Mouse (Mus musculus) limb, embryonic 11.5 days (tissue): ENCODE data around the gene Fbxl8. TPM values are rescaled to one million over a fixed set of nuclear protein-coding genes. Genes with fewer than 3 reads are reported as not detected.

Experiments used
- ATAC-seq: fragments of 200-750 bp; cut with Nextera tagmentation; 2 replicates; pipeline ENCODE4 v1.8.0; 2017; ENCODE audit warnings: low read depth; ENCODE audit not compliant: insufficient number of reproducible peaks, low FRiP score, low TSS enrichment
- DNase-seq: peaks from one replicate; pipeline ENCODE4 v3.0.0-alpha.2; 2015; ENCODE audit warnings: low spot score
- H3K27ac ChIP-seq: fragments of 300-500 bp; sonication (generic); replicated peaks from 2 replicates; pipeline ENCODE4 v1.5.1; 2014; ENCODE audit warnings: low read depth, mild to moderate bottlenecking, low read length
- H3K27me3 ChIP-seq: fragments of 300-500 bp; sonication (generic); 2 replicates; pipeline ENCODE4 v1.6.1; 2014; ENCODE audit warnings: mild to moderate bottlenecking, low read length, mixed read lengths; ENCODE audit not compliant: control insufficient read depth, insufficient read depth
- H3K36me3 ChIP-seq: fragments of 300-500 bp; sonication (generic); 2 replicates; pipeline ENCODE4 v1.6.1; 2014; ENCODE audit warnings: mild to moderate bottlenecking, low read length, moderate library complexity, mixed read lengths; ENCODE audit not compliant: control insufficient read depth, insufficient read depth
- H3K4me1 ChIP-seq: fragments of 300-500 bp; sonication (generic); 2 replicates; pipeline ENCODE4 v1.6.1; 2014; ENCODE audit warnings: low read length, mixed read lengths; ENCODE audit not compliant: control insufficient read depth, insufficient read depth
- H3K4me2 ChIP-seq: fragments of 300-500 bp; sonication (generic); 2 replicates; pipeline ENCODE4 v1.6.1; 2014; ENCODE audit warnings: low read depth, mild to moderate bottlenecking, moderate library complexity; ENCODE audit not compliant: severe bottlenecking
- H3K4me3 ChIP-seq: fragments of 300-500 bp; sonication (generic); 2 replicates; pipeline ENCODE4 v1.5.1; 2014; ENCODE audit warnings: low read depth, low read length
- H3K9ac ChIP-seq: fragments of 300-500 bp; sonication (generic); 2 replicates; pipeline ENCODE4 v1.6.1; 2014; ENCODE audit warnings: mild to moderate bottlenecking, low read length
- H3K9me3 ChIP-seq: fragments of 300-500 bp; sonication (generic); 2 replicates; pipeline ENCODE4 v1.6.1; 2016; ENCODE audit warnings: low read length; ENCODE audit not compliant: control insufficient read depth
- WGBS: fragments of 180-500 bp; shearing (Covaris S2); extraction: QIAGEN DNeasy Blood & Tissue Kit; methylation state at CpG from one replicate; pipeline ENCODE4 v1.1.7; 2014; 5-methylcytosine and 5-hydroxymethylcytosine counted together
- polyA plus RNA-seq: library from polyadenylated mRNA; unstranded; fragments of >200 nt; fragmentation: Nextera tagmentation; extraction: Ambion mirVana; gene quantifications from 2 replicates; pipeline ENCODE4 v1.2.1, GENCODE M21; 2014

Fbxl8 gene
- polyA plus RNA-seq, 1 experiment from 2014 or later, result 1.3 TPM

GRCm38 (mm10) chr8:105270916-105271186, 6.4 kb downstream of the Fbxl8 start:
- Histone ChIP-seq H3K9me3 (peaks cover 3% of the 10 kb centered on the region; the same call in 1 of the 2 replicates), H3K4me2 (peak overlapping the region; percentile 7; the same call in 1 of the 2 replicates), H3K27me3 (peaks cover 93% of the 10 kb centered on the region), H3K4me3 (peak overlapping the region; percentile 12; the same call in 1 of the 2 replicates), H3K9ac (no peak overlapping the region), H3K4me1 (peaks cover 18% of the 10 kb centered on the region), H3K36me3 (no peaks in the 10 kb centered on the region; the same call in 1 of the 2 replicates), H3K27ac (no peak overlapping the region)
- ATAC-seq (no peak), DNase-seq (no peak)
- 2% methylated on average over 11 of the region's 11 CpGs for WGBS

GRCm38 (mm10) chr8:105275387-105275786, 10.9 kb downstream of the Fbxl8 start:
- ATAC-seq, result no peak
- no peak overlapping the region for H3K9ac ChIP-seq

GRCm38 (mm10) chr8:105275840-105276239, 11.4 kb downstream of the Fbxl8 start, which contains the start of gene Nol3:
TSS of gene Nol3 (plus strand) at chr8:105276140.
- Histone ChIP-seq H3K27ac (no peak within 1 kb of the TSS), H3K27me3 (peaks cover 89% of the 10 kb centered on the region), H3K9me3 (no peaks in the 10 kb centered on the region), H3K4me2 (peak within 1 kb of the TSS; percentile 65), H3K4me3 (peak within 1 kb of the TSS; percentile 36), H3K4me1 (peaks cover 12% of the 10 kb centered on the region), H3K36me3 (no peaks in the 10 kb centered on the region), H3K9ac (0 out of 2 replicates have a peak within 1 kb of the TSS, but pooled peaks have one; percentile 9)
- ATAC-seq, result no peak
- DNase-seq, result no peak
- 7% methylated on average over 10 of the region's 10 CpGs for WGBS

More at GRCm38 (mm10) chr8:105275387-105275786, 10.9 kb downstream of the Fbxl8 start:
- H3K36me3 ChIP-seq, result no peaks in the 10 kb centered on the region
- H3K4me1 ChIP-seq, result peaks cover 15% of the 10 kb centered on the region
- 6% methylated on average over 11 of the region's 11 CpGs for WGBS
- H3K4me3 ChIP-seq, result no peak overlapping the region; the same call in 1 of the 2 replicates
- no peak overlapping the region for H3K27ac ChIP-seq
- no peaks in the 10 kb centered on the region for H3K9me3 ChIP-seq
- DNase-seq, result no peak
- no peak overlapping the region; the same call in 1 of the 2 replicates for H3K4me2 ChIP-seq
- H3K27me3 ChIP-seq, result peaks cover 94% of the 10 kb centered on the region

- DNase-seq, result peak; percentile 74
- H3K9ac ChIP-seq, result 0 out of 2 replicates have a peak overlapping the region, but pooled peaks have one; percentile 9
- H3K4me1 ChIP-seq, result peaks cover 11% of the 10 kb centered on the region; the same call in 1 of the 2 replicates
- WGBS, result 2% methylated on average over 30 of the region's 30 CpGs
- H3K4me2 ChIP-seq, result peak overlapping the region; percentile 65
- no peaks in the 10 kb centered on the region for H3K9me3 ChIP-seq
- H3K4me3 ChIP-seq, result peak overlapping the region; percentile 36
- peaks cover 83% of the 10 kb centered on the region for H3K27me3 ChIP-seq
- ATAC-seq, result peak; percentile 35; the same call in 1 of the 2 replicates
- H3K27ac ChIP-seq, result no peak overlapping the region
- no peaks in the 10 kb centered on the region; the same call in 1 of the 2 replicates for H3K36me3 ChIP-seq
Measured at GRCm38 (mm10) chr8:105276292-105277120, 12.1 kb downstream of the Fbxl8 start.

GRCm38 (mm10) chr8:105278911-105279334, 14.5 kb downstream of the Fbxl8 start:
- no peaks in the 10 kb centered on the region; the same call in 1 of the 2 replicates for H3K36me3 ChIP-seq
- peaks cover 11% of the 10 kb centered on the region; the same call in 1 of the 2 replicates for H3K4me1 ChIP-seq
- no peak overlapping the region for H3K9ac ChIP-seq
- peak overlapping the region; percentile 31 for H3K4me2 ChIP-seq
- peaks cover 61% of the 10 kb centered on the region for H3K27me3 ChIP-seq
- WGBS, result 4% methylated on average over 28 of the region's 28 CpGs
- H3K9me3 ChIP-seq, result no peaks in the 10 kb centered on the region
- peak overlapping the region; percentile 12; the same call in 1 of the 2 replicates for H3K4me3 ChIP-seq
- DNase-seq (no peak), ATAC-seq (no peak)
- no peak overlapping the region for H3K27ac ChIP-seq

GRCm38 (mm10) chr8:105280567-105280966, 16.1 kb downstream of the Fbxl8 start:
- Histone ChIP-seq H3K36me3 (no peaks in the 10 kb centered on the region; the same call in 1 of the 2 replicates), H3K9ac (no peak overlapping the region), H3K27me3 (peaks cover 46% of the 10 kb centered on the region), H3K4me1 (peaks cover 11% of the 10 kb centered on the region; the same call in 1 of the 2 replicates), H3K27ac (no peak overlapping the region), H3K9me3 (no peaks in the 10 kb centered on the region), H3K4me3 (no peak overlapping the region), H3K4me2 (no peak overlapping the region)
- 75% methylated on average over 3 of the region's 3 CpGs for WGBS
- DNase-seq (no peak), ATAC-seq (no peak)

- H3K36me3 ChIP-seq, result no peaks in the 10 kb centered on the region; the same call in 1 of the 2 replicates
- peaks cover 6% of the 10 kb centered on the region; the same call in 1 of the 2 replicates for H3K4me1 ChIP-seq
- H3K27ac ChIP-seq, result no peak overlapping the region
- no peaks in the 10 kb centered on the region for H3K9me3 ChIP-seq
- H3K4me3 ChIP-seq, result no peak overlapping the region
- no peak overlapping the region for H3K9ac ChIP-seq
- H3K4me2 ChIP-seq, result no peak overlapping the region
- ATAC-seq (no peak), DNase-seq (no peak)
- 90% methylated on average over 12 of the region's 12 CpGs for WGBS
- H3K27me3 ChIP-seq, result peaks cover 33% of the 10 kb centered on the region
Measured at GRCm38 (mm10) chr8:105281821-105282220, 17.4 kb downstream of the Fbxl8 start.

- Histone ChIP-seq H3K4me2 (no peak overlapping the region), H3K27me3 (peaks cover 29% of the 10 kb centered on the region), H3K4me3 (no peak overlapping the region), H3K4me1 (peaks cover 6% of the 10 kb centered on the region; the same call in 1 of the 2 replicates), H3K9me3 (no peaks in the 10 kb centered on the region), H3K9ac (no peak overlapping the region), H3K27ac (no peak overlapping the region), H3K36me3 (no peaks in the 10 kb centered on the region; the same call in 1 of the 2 replicates)
- DNase-seq, result no peak
- no peak for ATAC-seq
- 84% methylated on average over 4 of the region's 4 CpGs for WGBS
Measured at GRCm38 (mm10) chr8:105282239-105282638, 17.8 kb downstream of the Fbxl8 start.
